Mouse (Mus musculus) NIH3T3 (cell line): ENCODE measurements around the gene Csnk2b.
"Not testable (repeated sequence)": the region's sequence is repeated elsewhere in the genome, so short reads cannot be mapped to it uniquely, and the experiment has no call there.

ENCODE experiments used
- DNase-seq: peaks from one replicate; pipeline ENCODE4 v3.0.0-alpha.2; 2012; ENCODE audit warnings: low read depth

The Csnk2b gene

GRCm38 (mm10) chr17:35152121-35152520, 30.3 kb upstream of the Csnk2b start:
- DNase-seq, result no peak

GRCm38 (mm10) chr17:35147922-35148639, 26.2 kb upstream of the Csnk2b start:
- DNase-seq, result peak; percentile 56

DNA sequence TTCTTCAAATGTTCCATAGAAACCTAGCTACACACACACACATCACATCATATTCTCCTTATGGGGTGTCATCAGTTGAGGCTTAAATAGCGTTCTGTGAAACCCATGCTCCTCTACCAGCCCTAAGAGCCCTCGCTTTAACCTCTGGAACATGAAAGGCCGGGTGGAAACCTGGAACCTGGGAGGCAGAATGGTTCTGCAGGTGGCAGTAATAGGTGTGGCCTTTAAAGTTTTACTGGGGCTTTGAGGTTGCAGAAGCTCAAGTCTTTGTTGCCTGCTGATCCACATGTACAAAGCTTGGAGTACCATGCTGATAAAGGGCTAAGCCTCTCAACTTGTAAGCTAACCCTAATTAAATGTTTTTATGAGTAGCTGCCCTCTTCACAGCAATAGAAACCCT, 25.5 kb upstream of the Csnk2b start:
- peak; percentile 24 for DNase-seq

GRCm38 (mm10) chr17:35146139-35146538, 24.3 kb upstream of the Csnk2b start:
- DNase-seq, result no peak

DNA sequence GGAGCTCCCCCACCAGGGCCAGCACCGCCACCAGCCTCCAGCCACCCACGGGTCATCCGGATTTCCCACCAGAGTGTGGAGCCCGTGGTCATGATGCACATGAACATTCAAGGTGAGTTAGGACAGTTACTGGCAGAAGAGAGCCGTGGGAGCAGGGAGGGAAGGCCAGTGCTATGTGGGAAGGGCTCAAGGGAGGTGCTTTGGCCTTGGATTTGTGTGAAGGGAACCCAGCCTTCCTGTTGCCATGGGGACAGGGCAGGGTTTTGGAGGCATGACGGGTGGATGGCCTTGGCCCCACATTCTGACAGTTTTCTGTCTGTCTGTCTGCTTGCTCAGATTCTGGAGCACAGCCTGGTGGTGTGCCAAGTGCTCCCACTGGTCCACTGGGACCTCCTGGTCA, 20.1 kb upstream of the Csnk2b start:
- no peak for DNase-seq

- DNase-seq, result no peak
Measured at GRCm38 (mm10) chr17:35140490-35140996, 18.7 kb upstream of the Csnk2b start.

DNA sequence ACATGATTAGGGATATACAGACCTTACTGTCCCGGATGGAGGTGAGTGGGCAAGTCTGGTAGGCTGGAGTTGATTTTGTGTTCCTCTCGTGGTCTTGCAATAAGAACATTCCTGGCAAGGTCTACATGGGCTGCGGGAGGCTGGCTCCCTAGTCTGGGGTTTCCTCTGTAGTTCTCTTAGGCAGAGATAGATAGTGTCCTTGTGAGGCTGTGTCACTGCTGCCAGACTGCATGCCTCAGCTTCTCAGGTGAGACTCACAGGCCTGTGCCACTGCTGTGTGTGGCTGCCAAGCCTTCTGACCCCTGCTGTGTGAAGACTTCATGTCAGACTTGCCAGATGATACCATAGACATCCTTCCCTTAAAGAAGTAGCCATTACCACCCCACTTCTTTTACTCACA, 17.4 kb upstream of the Csnk2b start:
- DNase-seq, result no peak

DNA sequence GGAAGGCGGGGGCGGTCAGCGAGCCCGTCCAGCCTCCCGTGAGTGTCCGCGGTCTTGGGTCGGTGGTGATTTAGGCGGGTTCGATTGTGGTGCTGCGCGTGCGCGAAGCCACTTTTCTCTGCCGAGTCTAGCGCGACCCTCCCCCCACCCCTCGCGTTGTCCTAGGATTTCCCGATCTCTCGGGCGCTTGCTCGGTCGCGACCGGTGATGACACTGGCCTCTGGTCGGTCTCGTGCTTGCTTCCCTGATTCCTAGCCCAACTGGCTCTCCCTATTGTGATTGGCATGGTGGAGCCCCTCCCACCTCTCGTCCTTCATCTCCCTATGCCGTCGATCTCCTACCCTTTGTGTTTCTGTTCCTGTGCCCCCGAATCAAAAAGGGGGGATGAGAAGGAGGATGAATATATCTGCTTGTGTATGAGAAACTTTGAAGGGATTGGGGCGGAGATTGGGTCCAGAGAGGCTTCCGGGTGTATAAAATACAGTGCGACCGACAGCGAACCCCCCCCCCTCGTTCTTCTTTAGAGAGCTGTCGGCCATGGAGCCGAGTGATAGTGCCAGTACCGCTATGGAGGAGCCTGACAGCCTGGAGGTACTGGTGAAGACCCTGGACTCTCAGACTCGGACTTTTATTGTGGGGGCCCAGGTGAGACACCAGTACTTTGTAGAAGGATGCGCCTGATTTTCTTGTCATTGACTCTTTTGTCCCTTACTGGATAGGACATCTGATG, 13.9 kb upstream of the Csnk2b start:
- no peak for DNase-seq

DNA sequence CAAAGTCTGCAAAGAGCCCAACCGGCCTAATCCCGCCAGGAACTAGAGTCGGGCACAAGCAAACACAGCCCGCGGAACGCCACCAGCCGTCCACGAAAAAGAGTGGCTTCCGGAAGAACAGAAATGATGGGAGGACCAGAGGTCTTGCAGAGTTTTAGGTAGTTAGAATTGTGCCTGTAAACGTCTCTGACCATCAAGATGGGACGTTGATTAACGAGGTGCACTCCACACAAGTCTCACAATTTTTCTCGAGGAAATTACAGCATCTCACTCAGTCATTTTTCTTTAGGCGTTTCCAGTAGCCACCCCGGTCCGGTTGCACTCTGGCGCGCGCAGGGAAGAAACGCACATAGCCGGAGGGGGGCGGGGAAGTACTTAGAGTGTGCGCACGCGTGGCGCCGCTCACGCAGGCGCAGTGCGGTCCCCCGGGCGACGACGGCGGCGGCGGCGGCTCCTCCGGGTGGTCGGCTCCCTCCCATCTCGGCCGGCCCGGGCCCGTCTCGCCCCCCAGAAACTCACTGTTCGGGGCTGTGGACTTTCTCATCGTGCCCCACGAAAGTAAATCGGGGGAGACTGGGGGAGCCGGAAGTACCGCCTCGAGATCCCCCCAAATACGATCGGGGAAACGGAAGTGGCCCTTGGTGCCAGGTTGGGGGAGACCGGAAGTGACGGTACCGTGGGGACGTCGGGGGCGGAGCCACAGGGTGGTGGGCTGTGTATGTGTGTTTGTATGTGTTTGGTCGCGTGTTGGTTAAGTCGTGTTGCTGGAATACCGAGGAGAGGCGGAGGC, 13.1 kb upstream of the Csnk2b start, which contains the start of gene Bag6:
Gene Bag6, plus strand, starts transcription at position 378 of the 790 bp plus-strand sequence.
- DNase-seq, result peak; percentile 98

- no peak for DNase-seq
Measured at GRCm38 (mm10) chr17:35133517-35133916, 11.7 kb upstream of the Csnk2b start.

DNA sequence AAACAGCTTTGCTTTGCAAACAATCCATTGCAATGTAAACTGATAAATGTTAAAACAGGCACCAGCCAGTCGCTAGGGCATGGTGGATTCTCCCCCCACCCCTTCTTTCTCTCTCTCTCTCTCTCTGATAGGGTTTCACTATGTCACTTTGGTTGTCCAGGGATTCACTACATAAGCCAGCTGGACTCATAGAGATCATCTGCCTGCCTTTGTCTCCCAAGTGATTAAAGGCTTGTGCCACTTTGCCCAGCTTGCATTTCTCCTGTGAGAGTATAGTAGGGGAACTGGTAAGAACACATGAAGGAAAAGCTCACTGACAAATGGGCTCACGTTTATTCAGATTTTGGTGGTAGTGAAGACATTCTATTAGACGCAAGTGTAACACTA, 10.3 kb upstream of the Csnk2b start:
- no peak for DNase-seq

- DNase-seq, result no peak
Measured at GRCm38 (mm10) chr17:35131500-35132173, 9.8 kb upstream of the Csnk2b start, which contains the start of gene Apom. TSS of gene Apom (minus strand) at chr17:35132050.

GRCm38 (mm10) chr17:35131038-35131437, 9.2 kb upstream of the Csnk2b start:
- no peak for DNase-seq

DNA sequence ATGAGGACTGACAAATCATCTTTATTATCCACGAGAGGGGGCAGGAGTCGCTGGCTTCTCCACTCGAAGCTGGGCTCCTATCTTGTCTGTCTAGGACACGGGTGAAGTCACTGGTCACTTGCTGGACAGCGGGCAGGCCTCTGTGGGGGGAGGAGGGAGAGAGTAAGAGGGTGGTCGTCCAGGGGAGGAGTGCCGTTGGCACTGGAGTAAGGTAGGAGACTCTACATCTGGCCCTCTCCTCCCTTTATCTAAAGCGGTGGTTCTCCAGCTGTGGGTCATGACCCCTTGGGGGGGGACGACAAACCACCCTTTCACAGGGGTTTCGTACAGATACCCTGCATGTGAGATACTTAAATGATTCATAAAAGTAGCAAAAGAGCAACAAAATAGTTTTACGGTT, 7.1 kb upstream of the Csnk2b start:
- DNase-seq, result no peak

DNA sequence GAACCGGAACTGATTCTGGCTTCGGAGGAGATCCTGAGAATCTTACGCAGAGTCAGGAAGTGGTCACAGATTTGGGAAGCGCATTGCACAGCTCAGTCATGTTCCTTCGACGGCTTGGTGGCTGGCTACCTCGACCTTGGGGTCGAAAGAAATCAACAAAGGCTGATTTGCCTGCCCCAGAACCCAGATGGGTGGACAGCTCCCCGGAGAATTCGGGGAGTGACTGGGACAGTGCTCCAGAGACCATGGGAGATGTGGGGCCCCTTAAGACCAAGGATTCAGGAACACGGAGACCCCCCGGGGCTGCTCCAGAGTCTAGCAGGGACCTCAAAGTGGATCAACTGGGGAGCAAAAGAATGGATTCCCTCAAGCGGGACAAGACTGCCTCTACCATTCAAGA, 5.2 kb upstream of the Csnk2b start:
- peak; percentile 17 for DNase-seq

DNA sequence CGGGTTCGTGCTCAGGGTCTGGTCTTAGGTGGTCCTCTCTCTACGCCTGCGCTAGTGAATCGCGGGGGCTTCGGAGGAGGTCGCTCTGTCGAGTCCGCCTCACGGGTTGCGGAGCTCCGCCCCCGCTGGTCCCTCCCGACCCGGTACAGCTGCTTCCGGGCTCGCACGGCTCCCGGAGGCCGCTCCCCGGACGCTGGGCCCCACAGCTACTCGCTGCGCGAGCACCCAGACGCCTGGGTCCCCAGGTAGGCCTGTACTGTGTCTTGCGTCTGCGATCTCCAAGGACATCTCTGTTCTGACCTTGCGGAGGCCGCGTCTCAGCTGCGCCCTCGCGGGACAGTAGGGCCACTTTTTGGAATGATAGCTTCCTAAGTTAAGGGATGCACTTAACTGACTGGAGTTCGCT, 4.4 kb upstream of the Csnk2b start, which contains the start of gene D17H6S53E:
Gene D17H6S53E, plus strand, starts transcription at position 168 of the 406 bp plus-strand sequence.
- DNase-seq, result peak; percentile 81

DNA sequence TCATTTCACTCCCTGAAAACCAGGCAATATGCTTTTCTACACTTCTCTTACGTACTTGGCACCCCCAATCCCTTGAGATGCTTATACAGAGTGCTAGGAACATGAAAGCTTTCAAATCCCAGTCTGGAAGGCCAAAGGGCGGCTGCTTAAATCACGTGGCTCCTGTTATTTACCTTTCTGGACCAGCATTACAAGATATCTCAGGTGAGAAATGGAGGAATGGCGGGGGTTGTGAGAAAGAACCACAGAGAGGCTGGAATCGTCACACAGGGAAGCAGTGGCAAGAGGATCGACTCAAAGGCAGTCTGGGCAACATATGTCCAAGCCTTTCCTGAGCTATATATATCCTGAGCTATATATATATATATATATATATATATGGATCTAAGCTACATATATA, 3.7 kb upstream of the Csnk2b start:
- peak; percentile 10 for DNase-seq

- DNase-seq, result no peak
Measured at GRCm38 (mm10) chr17:35125081-35125480, 3.2 kb upstream of the Csnk2b start.

- not testable (repeated sequence) for DNase-seq
Measured at GRCm38 (mm10) chr17:35124261-35124896, 2.5 kb upstream of the Csnk2b start.

GRCm38 (mm10) chr17:35123287-35123686, 1.4 kb upstream of the Csnk2b start:
- not testable (repeated sequence) for DNase-seq

GRCm38 (mm10) chr17:35121143-35121799, 582 bp downstream of the Csnk2b start, which contains the start of gene Gpank1:
TSS of gene Gpank1 (plus strand) at chr17:35121455.
- DNase-seq, result peak; percentile 99
